Mouse (Mus musculus) bone marrow, adult 2 months (tissue): ENCODE results near the gene Ccdc47.
A peak's percentile ranks its signal among the peaks of the same experiment; 100 is the strongest.

Experiments
- CTCF ChIP-seq: fragments of 200-500 bp; IDR thresholded peaks from 2 replicates; pipeline ENCODE4 v1.5.1; 2011; ENCODE audit warnings: low read length, control low read depth; ENCODE audit not compliant: control insufficient read depth, insufficient read depth
- POLR2A ChIP-seq: fragments of 200-500 bp; IDR thresholded peaks from 2 replicates; pipeline ENCODE4 v1.6.1; 2011; ENCODE audit warnings: low read depth, mild to moderate bottlenecking, control low read depth, low read length, borderline replicate concordance; ENCODE audit not compliant: control insufficient read depth

DNA sequence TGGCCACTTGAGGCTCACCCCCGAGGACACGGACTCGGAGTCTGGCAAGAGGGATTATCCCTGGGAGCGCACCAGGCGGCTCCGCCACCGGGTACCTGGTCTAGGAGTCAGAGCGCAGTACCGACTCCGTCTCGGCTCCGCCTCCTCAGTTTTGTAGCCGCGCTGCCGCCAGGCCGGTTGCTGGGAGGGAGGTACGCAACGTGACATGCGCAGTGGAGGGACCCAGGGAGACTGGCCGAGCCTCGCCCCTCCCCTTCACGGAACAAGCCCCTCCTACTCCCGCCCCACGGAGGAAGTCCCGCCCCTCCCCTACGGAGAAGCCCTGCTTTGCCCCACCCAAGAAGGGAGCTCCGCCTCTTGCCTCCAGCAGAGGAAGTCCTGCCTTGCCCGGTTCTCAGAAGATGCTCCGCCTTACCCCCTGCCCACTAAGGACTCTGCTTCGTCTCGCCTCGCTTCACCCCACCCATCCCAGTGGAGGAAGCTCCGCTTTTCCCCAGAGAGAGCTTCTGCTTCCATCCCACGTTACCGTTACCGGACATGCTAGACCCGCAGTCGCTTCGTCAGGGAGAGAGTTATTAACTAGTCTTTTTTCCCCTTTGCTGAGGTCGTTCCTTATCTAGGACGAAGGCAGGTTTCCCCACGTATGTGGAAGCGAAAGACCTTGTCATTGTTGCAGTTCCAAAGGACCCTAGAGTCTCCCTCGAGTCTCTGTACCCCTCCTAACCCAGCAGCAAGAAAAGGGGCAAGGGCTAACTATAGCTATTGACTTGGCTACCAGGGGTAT, 22.6 kb downstream of the Ccdc47 start:
- TF ChIP-seq CTCF, result peak; percentile 9; the same call in 1 of the 2 replicates
- peak; percentile 88 for TF ChIP-seq POLR2A
